Mouse (Mus musculus) liver, embryonic 16.5 days (tissue): ENCODE data around the gene Gapvd1. TPM values are rescaled to one million over a fixed set of nuclear protein-coding genes. Genes with fewer than 3 reads are reported as not detected.
A peak's percentile ranks its signal among the peaks of the same experiment; 100 is the strongest.

Experiments
- ATAC-seq: fragments of 200-750 bp; cut with Nextera tagmentation; 2 replicates; pipeline ENCODE4 v1.8.0; 2017; ENCODE audit warnings: low read depth, mild to moderate bottlenecking, moderate number of reproducible peaks, moderate library complexity
- H3K27ac ChIP-seq: fragments of 300-500 bp; sonication (generic); 2 replicates; pipeline ENCODE4 v1.5.1; 2014; ENCODE audit warnings: mild to moderate bottlenecking, low read length
- H3K27me3 ChIP-seq: fragments of 300-500 bp; sonication (generic); 2 replicates; pipeline ENCODE4 v1.6.1; 2014; ENCODE audit warnings: low read depth, low read length, mixed read lengths; ENCODE audit not compliant: control insufficient read depth, insufficient read depth
- H3K36me3 ChIP-seq: fragments of 300-500 bp; sonication (generic); 2 replicates; pipeline ENCODE4 v1.6.1; 2014; ENCODE audit warnings: mild to moderate bottlenecking; ENCODE audit not compliant: control insufficient read depth, insufficient read depth
- H3K4me1 ChIP-seq: fragments of 300-500 bp; sonication (generic); 2 replicates; pipeline ENCODE4 v1.6.1; 2014; ENCODE audit warnings: low read depth, low read length, mixed read lengths; ENCODE audit not compliant: control insufficient read depth
- H3K4me2 ChIP-seq: fragments of 300-500 bp; sonication (generic); 2 replicates; pipeline ENCODE4 v1.6.1; 2014; ENCODE audit warnings: low read depth, low read length, mixed read lengths
- H3K4me3 ChIP-seq: fragments of 300-500 bp; sonication (generic); 2 replicates; pipeline ENCODE4 v1.5.1; 2014; ENCODE audit warnings: low read depth, mild to moderate bottlenecking, low read length
- H3K9ac ChIP-seq: fragments of 300-500 bp; sonication (generic); 2 replicates; pipeline ENCODE4 v1.6.1; 2014; ENCODE audit warnings: low read depth, low read length
- H3K9me3 ChIP-seq: fragments of 300-500 bp; sonication (generic); replicated peaks from 2 replicates; pipeline ENCODE4 v1.6.1; 2016; ENCODE audit warnings: low read length; ENCODE audit not compliant: control insufficient read depth
- WGBS: fragments of 180-500 bp; shearing (Covaris S2); extraction: QIAGEN DNeasy Blood & Tissue Kit; methylation state at CpG from one replicate; pipeline ENCODE4 v1.1.7; 2014; ENCODE audit not compliant: insufficient replicate concordance; 5-methylcytosine and 5-hydroxymethylcytosine counted together
- polyA plus RNA-seq: library from polyadenylated mRNA; unstranded; fragments of >200 nt; fragmentation: Nextera tagmentation; extraction: Ambion mirVana; gene quantifications from 2 replicates; pipeline ENCODE4 v1.2.1, GENCODE M21; 2015

Gapvd1 gene
- polyA plus RNA-seq, 1 experiment from 2014 or later, result 94.6 TPM

DNA sequence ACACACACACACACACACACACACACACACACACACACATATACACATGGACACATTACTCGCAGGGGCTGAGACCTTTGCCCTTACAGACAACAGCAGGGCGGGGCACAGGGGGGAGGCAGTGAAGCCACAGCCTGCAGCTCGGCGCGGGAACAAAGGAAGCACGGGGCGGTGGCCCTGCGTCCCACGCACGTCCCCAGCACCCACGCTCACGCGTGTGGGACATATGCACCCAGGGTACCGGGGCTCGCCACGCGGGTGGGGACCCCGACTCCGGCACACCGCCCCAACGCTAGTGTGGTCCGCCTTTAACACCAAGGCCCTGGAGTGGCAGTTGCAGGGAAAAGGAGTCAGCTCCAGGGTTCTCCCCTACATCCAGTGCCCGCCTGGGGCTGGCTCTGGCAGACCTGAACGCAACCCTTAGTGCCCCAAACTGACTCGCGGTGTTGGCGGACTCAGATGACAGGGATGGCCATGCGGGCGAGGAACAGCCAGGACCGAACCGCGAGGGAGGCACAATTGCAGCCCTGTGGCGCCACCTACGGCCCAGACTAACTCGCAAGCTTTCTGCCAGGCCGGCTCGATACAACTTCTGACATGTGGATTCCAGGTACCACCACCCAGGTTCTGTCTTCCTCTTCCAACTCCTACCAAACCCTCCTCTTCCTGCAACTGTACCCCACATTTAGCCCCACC is 115.9 kb downstream of the Gapvd1 start:
- peak overlapping the region; percentile 72 for H3K4me2 ChIP-seq
- H3K27ac ChIP-seq, result no peak overlapping the region
- H3K9ac ChIP-seq, result peak overlapping the region; percentile 42
- H3K9me3 ChIP-seq, result no peaks in the 10 kb centered on the region
- H3K27me3 ChIP-seq, result no peaks in the 10 kb centered on the region
- H3K4me1 ChIP-seq, result no peaks in the 10 kb centered on the region; the same call in none of the 2 replicates
- ATAC-seq, result peak; percentile 63
- WGBS, result 14% methylated on average over 37 of the region's 37 CpGs
- H3K4me3 ChIP-seq, result peak overlapping the region; percentile 55
- no peaks in the 10 kb centered on the region for H3K36me3 ChIP-seq

- Histone ChIP-seq H3K36me3 (no peaks in the 10 kb centered on the region), H3K4me2 (no peak overlapping the region), H3K9me3 (no peaks in the 10 kb centered on the region), H3K27me3 (no peaks in the 10 kb centered on the region), H3K4me1 (no peaks in the 10 kb centered on the region; the same call in none of the 2 replicates), H3K9ac (no peak overlapping the region), H3K4me3 (no peak overlapping the region), H3K27ac (no peak overlapping the region)
- WGBS, result 67% methylated on average over 14 of the region's 14 CpGs
- ATAC-seq, result no peak
Observed at GRCm38 (mm10) chr2:34635249-34636165, 119.5 kb downstream of the Gapvd1 start.

GRCm38 (mm10) chr2:34632051-34632450 is 123.0 kb downstream of the Gapvd1 start:
- no peak overlapping the region for H3K27ac ChIP-seq
- no peaks in the 10 kb centered on the region for H3K9me3 ChIP-seq
- H3K4me1 ChIP-seq, result no peaks in the 10 kb centered on the region
- no peak overlapping the region for H3K4me3 ChIP-seq
- H3K4me2 ChIP-seq, result no peak overlapping the region
- no peak overlapping the region for H3K9ac ChIP-seq
- 71% methylated on average over 12 of the region's 12 CpGs for WGBS
- no peak for ATAC-seq
- H3K27me3 ChIP-seq, result no peaks in the 10 kb centered on the region
- H3K36me3 ChIP-seq, result no peaks in the 10 kb centered on the region

DNA sequence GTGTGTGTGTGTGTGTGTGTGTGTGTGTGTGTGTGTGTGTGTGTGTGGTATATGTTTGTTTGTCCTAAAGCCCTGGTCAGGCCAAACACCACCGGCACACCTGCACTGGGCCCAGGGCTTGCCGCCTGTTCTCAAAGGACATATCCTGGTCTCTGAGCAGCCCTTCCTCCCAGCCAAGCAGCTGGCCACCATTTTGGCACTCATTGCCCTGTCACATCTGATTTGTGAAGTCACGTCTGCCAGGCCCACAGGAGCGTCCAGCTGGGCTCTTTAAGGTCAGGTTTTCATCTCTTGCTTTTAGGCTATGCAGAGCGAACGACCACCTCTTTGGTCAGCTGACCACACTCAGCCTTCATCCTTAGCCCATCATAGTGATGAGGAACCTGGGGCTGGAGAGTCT is 124.6 kb downstream of the Gapvd1 start:
- WGBS, result 69% methylated on average over 6 of the region's 6 CpGs
- no peak overlapping the region for H3K4me3 ChIP-seq
- no peak overlapping the region for H3K27ac ChIP-seq
- H3K9me3 ChIP-seq, result no peaks in the 10 kb centered on the region
- ATAC-seq, result no peak
- no peak overlapping the region for H3K9ac ChIP-seq
- no peaks in the 10 kb centered on the region for H3K4me1 ChIP-seq
- no peaks in the 10 kb centered on the region for H3K27me3 ChIP-seq
- H3K36me3 ChIP-seq, result no peaks in the 10 kb centered on the region
- H3K4me2 ChIP-seq, result no peak overlapping the region

GRCm38 (mm10) chr2:34629758-34630157 is 125.3 kb downstream of the Gapvd1 start:
- no peaks in the 10 kb centered on the region for H3K36me3 ChIP-seq
- H3K27me3 ChIP-seq, result no peaks in the 10 kb centered on the region
- H3K4me1 ChIP-seq, result no peaks in the 10 kb centered on the region
- 59% methylated on average over 7 of the region's 7 CpGs for WGBS
- no peak overlapping the region for H3K4me3 ChIP-seq
- no peaks in the 10 kb centered on the region for H3K9me3 ChIP-seq
- H3K4me2 ChIP-seq, result no peak overlapping the region
- H3K27ac ChIP-seq, result no peak overlapping the region
- ATAC-seq, result 0 out of 2 replicates have a peak, but pooled peaks have one; percentile 24
- H3K9ac ChIP-seq, result no peak overlapping the region

DNA sequence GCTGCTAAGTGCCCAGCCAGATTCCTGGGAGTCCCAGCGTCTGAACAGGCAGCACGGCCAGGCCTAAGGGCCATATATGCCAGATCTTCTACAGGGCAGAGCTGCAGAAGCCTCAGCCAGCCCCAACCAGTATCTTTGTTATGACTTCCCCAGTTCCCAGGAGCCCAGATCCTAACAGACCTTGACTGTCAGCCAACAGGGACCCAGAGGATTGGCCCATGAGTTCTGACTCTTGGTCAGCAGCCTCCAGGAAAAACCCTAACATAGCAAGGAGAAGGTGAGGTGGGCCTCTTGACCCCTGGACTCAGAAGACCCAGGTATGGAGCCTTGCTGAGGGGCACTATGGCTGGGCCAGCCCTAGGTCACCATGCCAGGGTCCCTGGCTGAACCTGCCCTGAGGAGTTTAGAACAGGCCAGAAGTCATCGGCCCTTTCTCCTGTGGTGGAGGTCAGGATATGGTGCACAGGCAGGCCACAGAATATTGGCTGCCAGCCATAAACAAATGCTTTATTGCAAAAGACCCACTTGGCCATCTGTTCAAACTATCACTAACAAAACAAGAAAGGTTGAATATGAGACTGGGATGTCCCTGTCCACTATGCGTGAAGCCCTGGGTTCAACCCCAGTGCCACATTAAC is 126.0 kb downstream of the Gapvd1 start:
- Histone ChIP-seq H3K9ac (no peak overlapping the region), H3K27ac (no peak overlapping the region), H3K27me3 (no peaks in the 10 kb centered on the region), H3K4me1 (no peaks in the 10 kb centered on the region), H3K36me3 (no peaks in the 10 kb centered on the region), H3K4me3 (no peak overlapping the region), H3K4me2 (no peak overlapping the region), H3K9me3 (no peaks in the 10 kb centered on the region)
- ATAC-seq, result peak; percentile 55
- 67% methylated on average over 4 of the region's 4 CpGs for WGBS

DNA sequence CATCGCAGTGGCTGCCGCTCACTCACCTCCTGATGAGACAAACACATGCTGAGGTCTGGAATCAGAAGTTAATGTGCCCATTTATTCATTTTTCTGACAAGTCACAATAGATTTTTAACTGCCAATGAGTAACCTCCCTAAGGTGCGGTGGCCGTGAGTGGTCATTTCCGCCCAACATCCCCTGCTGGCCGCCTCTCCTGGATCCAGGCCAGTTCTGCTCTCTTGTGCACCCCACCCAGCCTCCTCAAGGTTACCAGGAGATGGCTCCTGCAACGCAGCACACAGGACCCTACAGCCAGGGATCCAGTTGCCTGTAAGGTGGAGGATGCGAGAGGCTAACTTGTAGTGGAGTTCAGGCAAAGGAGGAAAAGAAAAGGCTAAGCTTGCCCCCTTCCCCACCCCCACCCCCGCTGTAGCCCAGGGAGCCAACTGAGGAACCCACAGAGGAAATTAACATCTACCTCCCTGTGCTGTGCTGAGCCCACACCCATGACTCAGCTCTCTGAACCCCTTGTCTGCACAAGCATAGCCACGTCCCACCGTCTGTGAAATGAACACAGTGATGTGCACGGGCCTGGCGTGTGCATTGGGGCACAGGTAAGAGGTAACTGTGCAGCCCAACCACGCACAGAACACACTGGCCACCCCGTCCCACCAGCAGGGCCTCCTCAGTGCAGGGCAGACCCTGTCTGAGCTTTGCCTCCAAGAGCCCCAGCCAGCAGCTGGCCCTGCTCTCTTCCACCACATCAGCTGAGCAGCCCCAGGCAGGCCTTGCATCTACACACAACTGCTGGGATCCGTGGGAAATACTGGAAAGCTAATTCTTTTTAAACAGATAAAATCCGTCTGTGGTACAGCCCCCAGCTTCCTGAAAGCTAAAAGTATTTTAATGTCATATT is 127.5 kb downstream of the Gapvd1 start:
- Histone ChIP-seq H3K9me3 (no peaks in the 10 kb centered on the region), H3K9ac (no peak overlapping the region), H3K27me3 (no peaks in the 10 kb centered on the region), H3K27ac (no peak overlapping the region), H3K36me3 (no peaks in the 10 kb centered on the region), H3K4me3 (no peak overlapping the region), H3K4me1 (no peaks in the 10 kb centered on the region), H3K4me2 (no peak overlapping the region)
- ATAC-seq, result no peak
- 41% methylated on average over 17 of the region's 17 CpGs for WGBS
